Mouse (Mus musculus) MEL (cell line): ENCODE data around the gene Fblim1.

ENCODE experiments used
- CHD2 ChIP-seq: IDR thresholded peaks from 2 replicates; pipeline ENCODE4 v1.6.1; 2011; ENCODE audit warnings: low read length, improper control_type of control experiment
- CTCF ChIP-seq, 3 experiments: IDR thresholded peaks in 2 of 3; conservative IDR thresholded peaks in 1 of 3; 2 replicates each; pipeline ENCODE4 v1.5.1; 2011 to 2012; ENCODE audit warnings: low read length in 3 of 3, low read depth in 2 of 3, mild to moderate bottlenecking in 2 of 3, improper control_type of control experiment in 1 of 3, inconsistent platforms in 1 of 3, mixed read lengths in 1 of 3, moderate library complexity in 1 of 3; ENCODE audit not compliant: control insufficient read depth in 1 of 3, insufficient read depth in 1 of 3, poor library complexity in 1 of 3, severe bottlenecking in 1 of 3
- EP300 ChIP-seq, 2 experiments: IDR thresholded peaks; 2 replicates each; pipeline ENCODE4 v1.6.1; 2011; ENCODE audit warnings: improper control_type of control experiment in 2 of 2, low read length in 2 of 2, low read depth in 1 of 2, mild to moderate bottlenecking in 1 of 2
- ETS1 ChIP-seq: IDR thresholded peaks from 2 replicates; pipeline ENCODE4 v1.6.1; 2012; ENCODE audit warnings: low read depth, mild to moderate bottlenecking, inconsistent platforms, low read length, improper control_type of control experiment, moderate library complexity
- JUND ChIP-seq: IDR thresholded peaks from 2 replicates; pipeline ENCODE4 v1.6.1; 2011; ENCODE audit warnings: low read depth, mild to moderate bottlenecking, improper control_type of control experiment, low read length
- KAT2A ChIP-seq: conservative IDR thresholded peaks from 2 replicates; pipeline ENCODE4 v1.6.1; 2012; ENCODE audit warnings: low read depth, low read length, improper control_type of control experiment, inconsistent platforms
- MYB ChIP-seq: IDR thresholded peaks from 2 replicates; pipeline ENCODE4 v1.6.1; 2011; ENCODE audit warnings: mild to moderate bottlenecking, low read depth, low read length, improper control_type of control experiment
- POLR2A ChIP-seq, 2 experiments: IDR thresholded peaks; 2 replicates each; pipeline ENCODE4 v1.6.1; 2011 to 2012; ENCODE audit warnings: low read length in 2 of 2, mild to moderate bottlenecking in 2 of 2, control low read depth in 1 of 2, improper control_type of control experiment in 1 of 2, low read depth in 1 of 2, moderate library complexity in 1 of 2; ENCODE audit not compliant: control insufficient read depth in 1 of 2, insufficient read depth in 1 of 2, poor library complexity in 1 of 2
- POLR2AphosphoS2 ChIP-seq: IDR thresholded peaks from 2 replicates; pipeline ENCODE4 v1.6.1; 2011; ENCODE audit warnings: low read length, improper control_type of control experiment
- UBTF ChIP-seq: IDR thresholded peaks from 2 replicates; pipeline ENCODE4 v1.6.1; 2012; ENCODE audit warnings: low read depth, mild to moderate bottlenecking, inconsistent platforms, low read length, improper control_type of control experiment, moderate library complexity, borderline replicate concordance; ENCODE audit not compliant: insufficient read depth
- USF1 ChIP-seq: IDR thresholded peaks from 2 replicates; pipeline ENCODE4 v1.6.1; 2014; ENCODE audit warnings: low read depth, mild to moderate bottlenecking, inconsistent platforms, low read length, improper control_type of control experiment, moderate library complexity
- USF2 ChIP-seq, 2 experiments: IDR thresholded peaks; 2 replicates each; pipeline ENCODE4 v1.6.1; 2011 to 2012; ENCODE audit warnings: improper control_type of control experiment in 2 of 2, low read length in 2 of 2, borderline replicate concordance in 1 of 2, inconsistent platforms in 1 of 2, low read depth in 1 of 2, mild to moderate bottlenecking in 1 of 2; ENCODE audit not compliant: insufficient read depth in 1 of 2
- ZKSCAN1 ChIP-seq: IDR thresholded peaks from 2 replicates; pipeline ENCODE4 v1.6.1; 2012; ENCODE audit warnings: low read depth, mild to moderate bottlenecking, inconsistent platforms, low read length, improper control_type of control experiment, moderate library complexity
- ZMIZ1 ChIP-seq: IDR thresholded peaks from 2 replicates; pipeline ENCODE4 v1.6.1; 2012; ENCODE audit warnings: low read depth, mild to moderate bottlenecking, inconsistent platforms, low read length, improper control_type of control experiment, moderate library complexity

GRCm38 (mm10) chr4:141537706-141538407, 68.0 kb downstream of the Fblim1 start:
- TF ChIP-seq POLR2A (IDR thresholded peaks at IDR 0.05; ENCODE audit: control insufficient read depth in 1 of 2, insufficient read depth in 1 of 2, low read depth in 1 of 2, low read length in 2 of 2, poor library complexity in 1 of 2), result no peak
- TF ChIP-seq CTCF (IDR thresholded peaks at IDR 0.05 in 2 of 3, conservative IDR thresholded peaks at IDR 0.05 in 1 of 3; ENCODE audit: control insufficient read depth in 1 of 3, insufficient read depth in 1 of 3, low read depth in 2 of 3, low read length in 3 of 3, poor library complexity in 1 of 3, severe bottlenecking in 1 of 3), result no peak
- no peak for TF ChIP-seq USF1
- no peak for TF ChIP-seq ZKSCAN1
- no peak for TF ChIP-seq MYB
- no peak for TF ChIP-seq ETS1
- no peak for TF ChIP-seq POLR2AphosphoS2
- no peak for TF ChIP-seq ZMIZ1
- TF ChIP-seq KAT2A, result no peak; the same call in 1 of the 2 replicates
- 0 out of 2 replicates have a peak, but pooled peaks have one; percentile 69 for TF ChIP-seq UBTF
- no peak for TF ChIP-seq EP300 (IDR thresholded peaks at IDR 0.05; ENCODE audit: low read depth in 1 of 2, low read length in 2 of 2)
- no peak for TF ChIP-seq USF2 (IDR thresholded peaks at IDR 0.05; ENCODE audit: borderline replicate concordance in 1 of 2, insufficient read depth in 1 of 2, low read depth in 1 of 2, low read length in 2 of 2)
- no peak for TF ChIP-seq CHD2
- TF ChIP-seq JUND, result no peak
